Mouse (Mus musculus) CH12.LX (cell line): ENCODE results near the gene Pde4d. TPM values are rescaled to one million over a fixed set of nuclear protein-coding genes. Genes with fewer than 3 reads are reported as not detected.

ENCODE experiments used
- DNase-seq: peaks from one replicate; pipeline ENCODE4 v3.0.0-alpha.2; 2013; ENCODE audit errors: extremely low read depth
- H3K27ac ChIP-seq: 2 replicates; pipeline ENCODE4 v1.5.1; 2012; ENCODE audit warnings: low read depth, mild to moderate bottlenecking, control low read depth, moderate library complexity; ENCODE audit not compliant: insufficient read depth
- H3K27me3 ChIP-seq: replicated peaks from 2 replicates; pipeline ENCODE3; 2012; ENCODE audit warnings: inconsistent platforms
- H3K36me3 ChIP-seq, 2 experiments: replicated peaks in 1 of 2; 2 replicates each; pipeline versions ENCODE3 to v1.6.1; 2012; ENCODE audit warnings: inconsistent platforms in 1 of 2, low read length in 1 of 2, mild to moderate bottlenecking in 1 of 2, mixed read lengths in 1 of 2, moderate library complexity in 1 of 2; ENCODE audit not compliant: control insufficient read depth in 1 of 2, insufficient read depth in 1 of 2
- H3K4me1 ChIP-seq, 2 experiments: 2 replicates each; pipeline ENCODE4 v1.6.1; 2012; ENCODE audit warnings: inconsistent platforms in 1 of 2, moderate library complexity in 1 of 2; ENCODE audit not compliant: insufficient read depth in 2 of 2, control insufficient read depth in 1 of 2
- H3K4me2 ChIP-seq: 2 replicates; pipeline ENCODE4 v1.6.1; 2012; ENCODE audit warnings: low read depth, mild to moderate bottlenecking, control low read depth; ENCODE audit not compliant: poor library complexity, insufficient read depth, severe bottlenecking
- H3K4me3 ChIP-seq, 3 experiments: fragments of 150-350 bp in 1 of 3; sonication (generic) in 1 of 3; replicated peaks in 1 of 3; 2 replicates each; pipeline versions ENCODE3 to v1.5.1; 2011 to 2012; ENCODE audit warnings: low read depth in 2 of 3, low read length in 2 of 3, mild to moderate bottlenecking in 2 of 3, moderate library complexity in 2 of 3, control low read depth in 1 of 3, improper control_type of control experiment in 1 of 3, inconsistent platforms in 1 of 3, mixed read lengths in 1 of 3; ENCODE audit not compliant: poor library complexity in 1 of 3
- H3K79me2 ChIP-seq: replicated peaks from 2 replicates; pipeline ENCODE4 v1.6.1; 2012; ENCODE audit warnings: mild to moderate bottlenecking, moderate library complexity; ENCODE audit not compliant: control insufficient read depth, poor library complexity, insufficient read depth, severe bottlenecking; ENCODE audit errors: extremely low read depth
- H3K9ac ChIP-seq: 2 replicates; pipeline ENCODE4 v1.6.1; 2012; ENCODE audit warnings: low read depth, mild to moderate bottlenecking, control low read depth, moderate library complexity; ENCODE audit not compliant: insufficient read depth
- H3K9me3 ChIP-seq: replicated peaks from 2 replicates; pipeline ENCODE3; 2012; ENCODE audit warnings: low read length, inconsistent platforms, mixed read lengths
- CHD1 ChIP-seq: IDR thresholded peaks from 2 replicates; pipeline ENCODE4 v1.6.1; 2012; ENCODE audit warnings: low read depth, low read length, improper control_type of control experiment, inconsistent platforms
- CHD2 ChIP-seq: IDR thresholded peaks from 2 replicates; pipeline ENCODE4 v1.6.1; 2011; ENCODE audit warnings: low read length, improper control_type of control experiment
- CTCF ChIP-seq, 2 experiments: IDR thresholded peaks in 1 of 2; conservative IDR thresholded peaks in 1 of 2; 2 replicates each; pipeline ENCODE4 v1.5.1; 2011 to 2012; ENCODE audit warnings: low read depth in 2 of 2, low read length in 2 of 2, improper control_type of control experiment in 1 of 2, inconsistent platforms in 1 of 2, mild to moderate bottlenecking in 1 of 2, moderate library complexity in 1 of 2
- EP300 ChIP-seq: IDR thresholded peaks from 2 replicates; pipeline ENCODE4 v1.6.1; 2011; ENCODE audit warnings: low read length, improper control_type of control experiment
- ETS1 ChIP-seq: conservative IDR thresholded peaks from 2 replicates; pipeline ENCODE4 v1.6.1; 2012; ENCODE audit warnings: low read depth, mild to moderate bottlenecking, inconsistent platforms, low read length, improper control_type of control experiment, moderate library complexity
- MAFK ChIP-seq: IDR thresholded peaks from 2 replicates; pipeline ENCODE4 v1.6.1; 2011; ENCODE audit warnings: low read length, improper control_type of control experiment; ENCODE audit not compliant: insufficient replicate concordance
- MAX ChIP-seq: IDR thresholded peaks from 2 replicates; pipeline ENCODE4 v1.6.1; 2011; ENCODE audit warnings: low read length, improper control_type of control experiment
- MAZ ChIP-seq: IDR thresholded peaks from 2 replicates; pipeline ENCODE4 v1.6.1; 2012; ENCODE audit warnings: low read depth, mild to moderate bottlenecking, inconsistent platforms, low read length, improper control_type of control experiment, moderate library complexity
- MYC ChIP-seq: IDR thresholded peaks from 2 replicates; pipeline ENCODE4 v1.6.1; 2011; ENCODE audit warnings: low read depth, mild to moderate bottlenecking, improper control_type of control experiment, low read length
- NELFE ChIP-seq: IDR thresholded peaks from 2 replicates; pipeline ENCODE4 v1.6.1; 2011; ENCODE audit warnings: low read depth, low read length, improper control_type of control experiment
- POLR2A ChIP-seq: IDR thresholded peaks from 2 replicates; pipeline ENCODE4 v1.6.1; 2011; ENCODE audit warnings: low read depth, mild to moderate bottlenecking, improper control_type of control experiment, low read length
- RAD21 ChIP-seq: IDR thresholded peaks from 2 replicates; pipeline ENCODE4 v1.6.1; 2011; ENCODE audit warnings: low read depth, mild to moderate bottlenecking, low read length, improper control_type of control experiment, moderate library complexity
- RCOR1 ChIP-seq: conservative IDR thresholded peaks from 2 replicates; pipeline ENCODE4 v1.6.1; 2012; ENCODE audit warnings: low read depth, mild to moderate bottlenecking, inconsistent platforms, low read length, improper control_type of control experiment
- SMC3 ChIP-seq: IDR thresholded peaks from 2 replicates; pipeline ENCODE4 v1.6.1; 2011; ENCODE audit warnings: low read depth, low read length, improper control_type of control experiment
- TBP ChIP-seq: conservative IDR thresholded peaks from 2 replicates; pipeline ENCODE4 v1.6.1; 2011; ENCODE audit warnings: low read depth, low read length, improper control_type of control experiment
- TCF12 ChIP-seq: IDR thresholded peaks from 2 replicates; pipeline ENCODE4 v1.6.1; 2014; ENCODE audit warnings: low read depth, mild to moderate bottlenecking, inconsistent platforms, low read length, improper control_type of control experiment
- UBTF ChIP-seq: IDR thresholded peaks from 2 replicates; pipeline ENCODE4 v1.6.1; 2012; ENCODE audit warnings: low read depth, mild to moderate bottlenecking, inconsistent platforms, low read length, improper control_type of control experiment, moderate library complexity
- USF1 ChIP-seq: IDR thresholded peaks from 2 replicates; pipeline ENCODE4 v1.6.1; 2014; ENCODE audit warnings: low read depth, mild to moderate bottlenecking, inconsistent platforms, low read length, improper control_type of control experiment
- USF2 ChIP-seq: conservative IDR thresholded peaks from 2 replicates; pipeline ENCODE4 v1.6.1; 2011; ENCODE audit warnings: low read depth, low read length, improper control_type of control experiment
- ZC3H11A ChIP-seq: IDR thresholded peaks from 2 replicates; pipeline ENCODE4 v1.6.1; 2012; ENCODE audit warnings: low read depth, mild to moderate bottlenecking, inconsistent platforms, low read length, improper control_type of control experiment
- ZKSCAN1 ChIP-seq: IDR thresholded peaks from 2 replicates; pipeline ENCODE4 v1.6.1; 2012; ENCODE audit warnings: low read depth, inconsistent platforms, low read length, improper control_type of control experiment, borderline replicate concordance
- ZNF384 ChIP-seq: IDR thresholded peaks from 2 replicates; pipeline ENCODE4 v1.6.1; 2012; ENCODE audit warnings: low read depth, low read length, improper control_type of control experiment, inconsistent platforms
- dilution Hi-C: fragments of 300-500 bp; cut with MboI; formaldehyde crosslinking; loops from 2 replicates; pipeline ENCODE4 v1.14.3; 2020; ENCODE audit warnings: low sequenced_read_pairs; ENCODE audit not compliant: extremely low pct_unique_long_range_greater_than_20kb, extremely low pct_ligation_motif_present
- in situ Hi-C: fragments of 300-500 bp; cut with MboI; formaldehyde crosslinking; loops from 3 replicates; pipeline ENCODE4 v1.14.3; 2019; ENCODE audit warnings: low sequenced_read_pairs, low pct_ligation_motif_present, low pct_unique_long_range_greater_than_20kb, mixed read lengths
- polyA plus RNA-seq: library from polyadenylated mRNA; unstranded; fragments of >175 nt; gene quantifications from 2 replicates; pipeline ENCODE4 v1.2.1, GENCODE M21; 2012; ENCODE audit warnings: low read depth; ENCODE audit not compliant: insufficient read length
- total RNA-seq, 2 experiments: library from RNA; depleted of rRNA; stranded (reverse); fragments of 300-350 nt in 1 of 2; fragments of >200 nt in 1 of 2; gene quantifications; 2 replicates each; pipeline ENCODE4 v1.2.3; 2012 to 2014

The Pde4d gene
- total and polyA plus RNA-seq, 3 experiments: not detected

- H3K79me2 ChIP-seq: no peaks in the 10 kb centered on the region
- no peaks in the 10 kb centered on the region for H3K36me3 ChIP-seq
- no peak overlapping the region for H3K9ac ChIP-seq
- no peak for DNase-seq
- no peaks in the 10 kb centered on the region for H3K27me3 ChIP-seq
- H3K4me2 ChIP-seq: no peak overlapping the region
- no peaks in the 10 kb centered on the region; a peak in 1 of 4 replicates for H3K4me1 ChIP-seq
- no peak overlapping the region for H3K27ac ChIP-seq
- no peak overlapping the region for H3K4me3 ChIP-seq
- no peak for TF ChIP-seq RCOR1
- TF ChIP-seq ZC3H11A: no peak
- TF ChIP-seq MAX: no peak
- no peak for TF ChIP-seq MYC
- TF ChIP-seq RAD21: no peak
- TF ChIP-seq EP300: no peak
- TF ChIP-seq UBTF: no peak
- TF ChIP-seq ETS1: no peak
- no peak for TF ChIP-seq TCF12
- TF ChIP-seq CTCF (conservative IDR thresholded peaks at IDR 0.05 in 1 of 2, IDR thresholded peaks at IDR 0.05 in 1 of 2; ENCODE audit: low read depth in 2 of 2, low read length in 2 of 2): no peak
- no peak for TF ChIP-seq MAFK
- no peak for TF ChIP-seq CHD2
- no peak for TF ChIP-seq CHD1
- no peak for TF ChIP-seq POLR2A
- no peak for TF ChIP-seq SMC3
- no peak for TF ChIP-seq MAZ
- dilution Hi-C loops: no loop called here
- no peaks in the 10 kb centered on the region for H3K9me3 ChIP-seq
- in situ Hi-C loops: no loop called here
Observed at GRCm38 (mm10) chr13:108598673-108599072, 148.9 kb downstream of the Pde4d start.

DNA sequence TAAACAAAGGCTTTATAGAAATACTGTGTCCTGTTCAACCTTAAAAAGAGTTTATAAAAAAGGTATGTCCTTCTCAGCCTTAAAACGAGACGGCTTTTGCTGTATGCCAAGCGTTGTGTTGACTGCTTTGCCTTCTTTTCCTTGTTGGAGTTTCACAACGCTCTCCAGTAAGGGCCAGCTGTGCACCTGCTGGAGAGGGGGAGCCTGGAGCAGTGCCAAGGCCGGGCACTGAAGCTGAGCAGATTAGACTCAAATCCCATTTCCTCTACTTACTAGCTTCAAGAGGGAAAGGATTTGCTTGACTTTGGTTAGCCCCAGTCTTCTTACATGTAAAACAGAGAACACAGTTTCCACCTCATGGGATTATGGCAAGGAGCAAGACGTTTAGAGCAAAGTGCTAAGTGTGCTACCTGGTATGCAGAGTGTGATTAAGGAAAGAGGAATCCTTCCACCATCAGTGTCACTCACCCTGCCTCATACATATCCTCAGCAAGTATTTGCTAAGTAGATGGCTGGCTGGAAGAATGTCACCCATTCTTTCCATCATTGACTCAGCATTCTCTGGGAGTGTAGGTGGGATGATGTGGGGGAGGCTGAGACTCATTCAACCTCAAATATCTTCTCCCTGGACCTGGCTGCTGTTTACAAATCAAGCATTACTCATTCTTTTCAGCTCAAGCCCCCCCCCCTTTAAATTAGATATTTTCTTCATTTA is 149.6 kb downstream of the Pde4d start:
- H3K4me1 ChIP-seq: no peaks in the 10 kb centered on the region; a peak in 1 of 4 replicates
- H3K36me3 ChIP-seq: no peaks in the 10 kb centered on the region
- no peak overlapping the region for H3K4me3 ChIP-seq
- no peaks in the 10 kb centered on the region for H3K79me2 ChIP-seq
- no peaks in the 10 kb centered on the region for H3K9me3 ChIP-seq
- H3K27ac ChIP-seq: no peak overlapping the region
- H3K4me2 ChIP-seq: no peak overlapping the region
- in situ Hi-C loops (no loop called here), dilution Hi-C loops (no loop called here)
- no peak for DNase-seq
- H3K9ac ChIP-seq: no peak overlapping the region
- H3K27me3 ChIP-seq: no peaks in the 10 kb centered on the region
- TF ChIP-seq MYC (no peak), ZNF384 (no peak), USF2 (no peak), USF1 (no peak), TBP (no peak), UBTF (no peak), ZKSCAN1 (no peak), NELFE (no peak), POLR2A (no peak), SMC3 (no peak)
